Mouse (Mus musculus): ENCODE measurements around the gene Pde6d. TPM values are rescaled to one million over a fixed set of nuclear protein-coding genes. Genes with fewer than 3 reads are reported as not detected.

Pde6d gene
- total RNA-seq, 1 experiment from 2014 or later: 5.1 TPM

Other genes with a start within 250 kb of the Pde6d start
- 236 and 246 TPM in 2 replicates for gene Ncl, start 223.2 kb downstream of the Pde6d start, total RNA-seq (2017)
- gene Nmur1, start 156.4 kb downstream of the Pde6d start, total RNA-seq (2017): not detected in 2 replicates
- not detected in 2 replicates for gene Tex44, start 156.3 kb downstream of the Pde6d start, total RNA-seq (2017)
- gene Ptma, start 55.9 kb downstream of the Pde6d start, total RNA-seq (2017): 1,253 and 1,399 TPM in 2 replicates
- gene Cops7b, start 275 bp upstream of the Pde6d start, total RNA-seq (2017): 8.6 and 9.9 TPM in 2 replicates
- gene Nppc, start 87.9 kb upstream of the Pde6d start, total RNA-seq (2017): not detected in 2 replicates
- gene Dis3l2, start 121.2 kb upstream of the Pde6d start, total RNA-seq (2017): 15.5 and 16.6 TPM in 2 replicates